Mouse (Mus musculus) skeletal muscle tissue, adult 2 months (tissue): Measurements from ENCODE around the gene Chaf1b.

Experiments used
- DNase-seq: peaks from one replicate; pipeline ENCODE4 v3.0.0-alpha.2; 2012; ENCODE audit warnings: low read depth, low spot score

Gene Chaf1b

DNA sequence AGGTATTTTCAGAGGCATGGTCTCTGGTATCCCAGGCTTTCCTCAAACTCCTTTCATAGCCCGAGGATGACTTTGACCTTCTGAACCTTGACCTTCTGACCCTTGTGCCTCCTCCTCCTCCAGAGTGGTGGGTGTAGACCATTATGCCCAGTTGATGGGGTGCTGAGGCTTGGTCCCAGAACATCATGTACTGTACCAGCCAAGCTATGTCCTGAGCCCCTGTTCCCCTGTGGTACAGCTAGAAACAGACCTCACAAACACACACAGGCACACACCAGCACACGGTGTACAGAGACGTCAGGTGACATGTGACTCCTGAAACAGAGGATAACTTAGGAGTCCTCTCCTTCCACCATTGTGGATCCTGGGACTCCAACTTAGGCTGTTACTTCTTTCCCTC lies 29.1 kb downstream of the Chaf1b start:
- no peak for DNase-seq

DNA sequence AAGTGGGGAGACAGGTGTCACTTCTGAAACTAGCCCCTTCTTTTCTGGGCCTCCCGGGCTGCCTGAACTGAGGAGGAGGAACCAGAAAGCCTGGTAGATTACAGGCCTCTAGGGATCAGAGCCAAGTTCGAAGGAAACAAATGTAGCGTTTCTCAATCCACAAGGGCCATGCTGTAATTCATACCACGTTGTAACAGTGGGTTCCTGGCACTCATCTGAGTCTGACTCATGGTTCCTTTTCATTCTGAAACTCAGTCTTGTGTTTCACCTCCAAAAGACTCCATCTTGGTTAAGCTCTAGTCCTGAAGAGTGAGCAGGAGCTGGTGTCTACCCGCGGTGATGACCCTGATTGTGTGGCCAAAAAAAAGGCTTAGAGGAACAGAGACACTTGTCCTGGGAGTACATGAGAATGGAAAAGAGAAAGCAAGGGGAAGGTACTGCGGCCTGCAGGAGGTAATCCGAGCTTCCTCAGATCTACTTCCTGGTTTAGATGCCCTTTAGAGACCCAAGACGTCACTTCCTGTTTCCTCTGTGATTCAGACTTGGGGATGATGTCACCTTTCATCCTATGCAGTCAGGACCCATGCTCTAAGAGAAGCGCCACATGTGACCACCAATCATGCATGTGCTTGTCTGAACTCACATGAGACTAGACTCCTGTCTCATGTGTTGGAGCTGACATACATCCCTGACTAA lies 30.3 kb downstream of the Chaf1b start:
- peak; percentile 44 for DNase-seq

DNA sequence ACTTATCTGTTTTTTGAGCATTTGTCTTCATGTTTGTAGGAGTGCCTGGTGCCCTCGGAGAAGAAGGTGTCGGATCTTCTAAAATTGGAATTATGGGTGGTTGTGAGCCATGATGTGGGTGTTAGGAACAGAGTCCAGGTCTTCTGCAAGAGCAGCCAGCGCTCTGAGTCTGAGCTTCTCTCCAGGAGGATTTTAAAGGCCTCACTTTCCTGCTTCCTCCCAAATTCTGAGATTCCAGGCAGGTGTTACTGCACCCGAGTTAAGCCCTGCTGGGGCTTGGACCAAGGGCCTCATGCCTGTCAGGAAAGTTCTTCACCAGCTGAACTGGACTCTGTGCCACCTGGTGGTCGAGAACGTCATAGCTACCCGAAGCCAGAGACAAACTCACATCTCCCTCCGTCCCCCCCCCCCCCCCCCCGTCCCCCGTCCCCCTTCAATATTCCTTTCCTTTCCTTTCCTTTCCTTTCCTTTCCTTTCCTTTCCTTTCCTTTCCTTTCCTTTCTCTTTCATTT lies 31.7 kb downstream of the Chaf1b start:
- no peak for DNase-seq

DNA sequence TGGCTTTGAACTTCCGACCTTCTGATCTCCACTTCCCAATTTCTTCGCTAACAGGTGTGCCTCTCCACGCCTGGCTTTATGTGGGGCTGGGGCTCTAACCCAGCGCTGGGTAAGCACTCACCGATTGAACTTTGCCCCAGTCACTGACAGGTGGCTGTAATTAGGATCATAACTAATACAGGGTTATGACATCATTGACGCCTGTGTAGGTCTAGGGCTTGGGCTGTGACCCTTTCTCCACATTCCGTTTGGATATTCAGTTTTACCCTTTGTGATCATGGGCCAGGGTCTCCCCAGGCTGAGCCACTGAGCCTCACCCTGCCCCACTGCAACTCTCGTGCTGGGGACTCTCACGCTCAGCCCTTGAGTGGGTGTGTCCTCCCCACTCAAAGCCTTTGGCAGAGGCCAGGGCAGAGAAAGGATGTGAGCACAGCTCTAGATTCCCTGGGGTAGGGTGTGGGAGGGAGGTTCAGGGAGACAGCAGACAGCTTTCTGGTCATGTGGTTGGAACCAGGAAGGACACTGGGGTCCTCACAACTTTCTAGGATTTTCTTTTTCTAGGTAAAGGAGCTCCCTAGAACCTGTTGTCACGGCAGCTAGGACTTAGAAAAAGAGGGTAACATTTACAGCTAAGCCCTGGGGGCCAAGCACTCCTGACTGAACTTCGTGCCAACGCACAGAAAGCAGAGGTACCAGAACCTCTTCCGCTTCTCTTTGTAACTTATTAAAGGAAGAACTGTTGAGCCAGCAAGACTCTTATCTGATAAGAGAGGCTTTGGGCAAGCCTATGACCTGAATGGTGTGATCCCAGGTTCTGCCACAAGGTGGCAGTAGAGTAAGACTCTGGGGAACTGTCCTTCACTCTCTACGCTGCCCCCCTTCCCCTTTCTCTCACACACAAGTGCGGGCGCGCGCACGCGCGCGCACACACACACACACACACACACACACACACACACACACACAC lies 34.3 kb downstream of the Chaf1b start:
- DNase-seq: peak; percentile 68

DNA sequence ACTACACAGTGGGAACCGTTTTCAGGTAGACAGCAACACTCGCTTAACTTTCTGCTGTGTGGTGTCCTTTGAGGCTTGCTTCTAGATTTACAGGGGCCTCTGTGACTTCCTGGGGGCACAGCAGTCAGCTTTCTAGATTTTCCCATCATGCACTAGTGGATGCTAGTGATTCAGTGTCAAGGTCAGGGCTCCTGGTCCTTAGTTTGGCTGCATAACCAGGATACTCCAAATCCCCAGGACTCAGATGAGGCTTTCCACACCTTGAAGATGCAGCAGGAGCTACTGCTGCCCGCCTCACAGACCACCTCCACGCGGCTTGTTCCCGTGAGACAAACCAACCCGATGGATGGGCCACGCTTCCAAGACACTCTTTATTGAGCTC lies 35.0 kb downstream of the Chaf1b start:
- DNase-seq: no peak

DNA sequence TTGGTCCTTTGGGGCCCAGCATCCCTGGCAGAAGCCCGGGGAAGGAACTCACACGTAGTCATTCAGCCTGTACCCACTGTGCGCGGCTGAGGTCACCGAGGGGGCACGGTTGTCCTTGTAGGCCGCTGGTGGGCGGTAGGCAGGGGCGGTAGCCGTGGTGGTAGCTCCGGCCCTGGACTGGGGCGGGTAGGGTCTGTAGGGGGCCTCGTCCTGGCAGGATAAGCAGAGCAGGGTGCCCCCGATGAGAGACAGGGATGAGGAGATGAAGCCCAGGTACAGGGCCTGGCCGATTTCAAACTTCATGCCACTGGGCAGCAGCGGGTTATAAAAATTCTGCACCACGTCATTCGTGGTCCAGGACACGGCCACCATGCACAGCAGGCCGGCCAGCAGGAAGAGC lies 35.5 kb downstream of the Chaf1b start:
- no peak for DNase-seq

DNA sequence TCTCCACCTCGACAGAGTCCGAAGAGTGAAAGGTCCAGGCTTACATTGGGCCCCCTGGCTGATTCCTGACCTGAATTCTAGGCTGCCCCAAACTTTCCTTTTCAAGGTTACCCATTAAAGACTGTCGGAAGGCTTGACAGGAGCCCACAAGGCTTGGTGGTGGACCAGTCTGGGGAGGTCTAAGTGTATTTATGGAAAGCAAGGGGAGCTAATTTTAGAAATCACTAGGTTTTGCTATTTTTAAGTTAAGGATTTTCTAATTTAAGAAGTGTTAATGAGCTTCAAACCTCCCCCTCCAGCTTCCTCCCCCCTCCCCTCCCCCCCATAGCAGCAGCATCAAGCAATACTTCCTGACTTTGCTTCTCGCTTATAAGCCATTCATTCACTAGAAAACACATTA lies 37.0 kb downstream of the Chaf1b start:
- no peak for DNase-seq

DNA sequence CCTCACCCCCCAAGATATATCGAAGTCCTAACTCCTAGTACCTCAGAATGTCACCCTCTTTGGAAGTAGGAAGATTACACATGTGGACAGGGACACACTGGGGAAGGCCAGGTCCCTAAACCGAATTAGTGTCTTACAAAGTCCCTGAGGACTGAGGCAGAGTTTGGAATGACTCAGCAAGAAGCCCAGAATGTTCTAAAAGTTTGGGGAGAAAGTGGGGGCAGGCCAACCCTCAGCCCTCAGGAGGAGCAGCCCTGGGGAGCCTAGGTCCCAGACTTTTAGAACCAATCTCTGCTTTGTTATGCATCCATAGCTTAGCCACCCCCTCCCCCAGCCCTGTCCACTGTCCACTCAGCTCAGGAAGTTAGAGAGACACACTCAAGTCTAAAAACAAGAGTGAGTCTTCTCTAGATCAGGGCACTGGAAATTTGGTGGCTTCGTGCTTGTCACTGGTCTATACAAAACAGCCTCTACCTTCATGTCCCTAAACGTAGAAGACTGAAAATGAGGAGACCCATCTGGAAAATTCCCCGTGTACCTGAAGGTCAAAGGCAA lies 39.2 kb downstream of the Chaf1b start:
- DNase-seq: no peak

DNA sequence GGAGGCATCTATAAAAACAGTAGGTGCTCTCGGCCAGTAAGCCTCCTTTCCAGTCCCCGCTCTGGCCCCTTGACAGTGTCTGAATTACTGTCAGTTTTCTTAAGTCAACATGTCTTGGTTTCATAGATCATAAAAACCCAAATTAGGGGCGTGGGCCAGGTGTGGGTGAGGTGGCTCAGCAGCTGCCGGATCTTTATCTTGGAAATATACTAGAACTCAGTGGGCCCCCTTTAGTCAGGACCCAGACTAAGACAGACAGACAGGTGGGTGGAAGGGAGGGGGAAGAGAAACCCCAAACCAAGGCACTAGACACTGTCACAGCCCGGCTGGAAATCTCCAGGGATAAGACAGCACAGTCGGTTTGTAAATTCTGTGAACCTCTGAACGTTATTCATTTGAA lies 40.1 kb downstream of the Chaf1b start:
- no peak for DNase-seq

DNA sequence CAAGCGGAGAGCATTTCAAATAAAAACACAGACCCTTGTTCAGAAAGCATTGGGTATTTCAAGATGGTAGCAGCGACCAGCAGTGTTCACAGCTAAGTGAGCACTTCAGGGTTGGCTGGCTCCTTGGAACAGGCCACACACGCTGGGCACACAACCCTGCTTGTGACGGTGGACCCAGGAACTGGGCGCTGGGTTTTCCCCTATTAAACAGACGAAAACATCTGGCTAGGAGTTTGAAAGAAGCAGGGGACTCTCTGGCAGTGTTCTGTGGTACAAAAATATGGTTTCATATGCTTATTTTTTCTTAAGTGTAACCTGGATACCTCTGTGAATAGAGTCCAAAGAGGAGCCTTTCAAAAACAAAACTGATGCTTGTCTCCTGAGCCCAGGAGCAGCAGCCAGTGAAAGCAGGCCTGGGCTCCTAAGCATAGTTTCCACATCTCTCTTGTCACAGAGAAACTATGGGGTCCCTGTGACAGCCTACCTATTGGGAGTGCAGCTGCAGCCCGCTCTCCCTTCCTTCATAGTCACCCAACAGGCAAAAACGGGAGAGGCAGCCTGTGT lies 42.1 kb downstream of the Chaf1b start:
- no peak for DNase-seq

DNA sequence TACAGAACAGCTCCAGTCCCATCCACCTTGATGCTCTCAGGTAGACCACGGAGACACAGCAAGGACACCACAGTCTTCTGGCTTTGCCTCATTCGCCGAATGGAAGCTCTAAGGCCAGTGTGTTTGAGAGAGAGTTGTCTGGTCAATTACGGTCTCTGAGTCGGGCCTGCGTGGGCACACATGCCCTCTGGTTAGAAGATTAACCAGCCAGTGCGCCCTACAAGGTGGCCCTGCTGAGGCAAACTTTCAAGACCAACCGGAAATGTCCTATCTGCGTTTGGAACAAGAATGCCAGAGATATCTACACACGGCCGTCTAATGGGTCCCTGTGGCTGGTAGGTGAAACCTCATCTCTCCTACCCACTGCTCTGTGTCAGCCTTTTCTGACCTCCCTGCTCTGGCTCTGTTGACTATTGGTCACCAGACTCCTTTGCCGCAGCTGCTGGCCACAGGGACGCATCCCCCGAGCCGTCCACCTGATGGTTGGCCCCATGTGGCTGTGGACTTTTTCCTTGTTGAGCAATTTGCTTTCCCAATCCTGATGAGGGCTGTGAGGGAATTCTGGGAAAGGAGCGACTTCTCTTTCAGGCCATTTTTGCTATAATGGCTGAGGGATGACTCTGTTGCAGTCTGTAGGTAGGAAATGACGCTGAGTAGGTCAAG lies 45.8 kb downstream of the Chaf1b start:
- DNase-seq: no peak

DNA sequence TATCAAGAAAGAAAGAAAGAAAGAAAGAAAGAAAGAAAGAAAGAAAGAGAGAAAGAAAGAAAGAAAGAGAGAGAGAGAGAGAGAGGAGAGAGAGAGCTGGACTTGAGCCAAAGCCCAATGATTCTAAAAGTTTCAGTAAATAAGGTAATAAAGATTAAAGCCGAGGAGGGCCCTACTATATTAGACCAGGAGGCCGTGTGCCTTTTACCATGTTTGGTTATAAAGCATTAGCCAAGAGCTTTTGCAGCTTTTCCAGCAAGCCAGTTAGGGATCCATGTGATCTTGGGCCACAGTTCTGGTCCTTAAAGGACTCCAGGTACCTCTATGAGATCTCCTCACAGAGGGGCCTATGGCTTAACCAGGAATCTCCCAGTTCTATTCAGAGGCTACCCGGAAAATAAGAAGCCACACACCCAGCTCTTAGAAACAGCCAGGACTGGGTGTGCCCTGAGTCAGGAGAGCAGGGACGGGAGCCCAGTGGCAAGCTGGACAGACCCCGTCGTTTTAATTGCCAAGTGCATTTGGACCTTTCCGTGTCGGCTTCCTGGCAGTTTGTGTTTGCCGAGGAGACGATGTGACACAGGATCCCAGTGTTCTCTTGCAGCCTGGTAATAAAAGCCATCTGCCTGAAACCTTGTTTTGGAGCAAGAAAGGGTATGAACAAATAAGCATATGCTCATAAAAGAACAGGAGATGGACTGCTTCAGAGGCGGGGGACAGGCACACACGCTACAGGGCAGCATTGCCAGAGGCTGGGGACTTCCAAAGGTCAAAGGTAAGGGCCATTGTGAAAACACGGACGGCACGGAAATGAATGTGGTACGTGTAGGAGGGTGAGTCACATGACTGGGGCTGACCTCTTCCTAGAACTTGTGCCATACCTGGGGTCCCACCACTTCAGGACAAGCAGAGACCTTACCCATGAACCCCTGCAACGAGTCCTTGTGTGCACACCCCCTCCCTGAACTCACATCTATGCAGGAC lies 48.8 kb downstream of the Chaf1b start:
- DNase-seq: peak; percentile 72

DNA sequence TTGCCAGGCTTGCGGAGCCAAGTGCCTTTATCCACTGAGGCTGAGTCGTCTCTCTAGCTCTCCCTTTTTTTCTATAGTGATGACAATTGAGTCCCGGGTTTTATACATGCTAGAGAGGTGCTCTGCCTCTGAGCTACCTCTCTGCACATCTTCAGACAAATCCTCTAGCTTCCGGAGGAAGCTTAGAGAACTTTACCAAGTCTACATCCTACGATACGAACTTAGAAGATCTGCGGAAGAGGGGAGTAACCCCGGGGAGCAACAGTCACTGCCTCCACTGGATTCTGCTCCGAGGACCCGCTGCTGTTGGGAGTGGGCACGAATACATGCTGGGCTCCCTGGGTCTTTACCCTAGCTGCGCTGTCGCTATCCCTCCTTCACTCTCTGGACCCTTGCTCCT lies 50.9 kb downstream of the Chaf1b start:
- DNase-seq: no peak

DNA sequence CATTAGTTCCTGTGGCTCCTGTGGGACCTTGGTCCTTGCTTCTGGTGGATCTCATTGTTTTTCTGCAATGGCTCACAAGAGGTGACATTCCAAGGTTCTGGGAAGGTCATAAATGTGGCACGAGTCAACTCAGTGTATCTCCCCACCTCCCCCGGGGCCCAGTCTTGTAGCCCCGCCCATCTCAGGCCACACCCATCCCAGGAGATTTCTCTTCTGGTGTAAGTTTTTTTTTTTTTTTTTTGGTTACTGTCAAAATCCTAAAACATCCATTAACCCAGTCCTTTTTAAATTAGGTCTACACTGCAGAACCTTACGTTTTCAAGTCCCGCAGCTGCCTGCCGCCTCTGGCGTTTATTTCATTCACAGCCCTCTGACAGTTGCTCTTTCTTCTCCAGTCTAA lies 51.3 kb downstream of the Chaf1b start:
- DNase-seq: no peak

DNA sequence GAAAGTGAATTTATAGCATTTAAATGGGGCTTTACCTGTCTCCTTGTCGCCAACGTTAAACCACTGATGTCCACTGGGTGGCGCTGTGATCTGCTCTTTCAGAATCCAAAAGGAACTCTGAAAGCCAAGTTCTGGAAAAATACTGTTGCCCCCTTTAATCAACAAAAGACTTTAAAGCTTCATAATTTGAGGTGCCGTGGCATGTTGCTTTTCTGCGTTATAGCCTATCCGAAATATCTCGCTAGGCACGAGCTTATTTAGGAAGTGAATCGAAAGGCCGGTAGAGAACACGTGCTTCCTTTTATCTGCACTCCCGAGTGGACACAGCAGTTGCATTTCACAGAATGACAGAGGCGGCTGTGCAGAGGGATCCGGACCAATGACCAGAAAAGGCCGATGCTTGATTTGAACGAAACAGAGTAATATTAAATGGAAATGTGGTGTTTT lies 54.7 kb downstream of the Chaf1b start:
- no peak for DNase-seq

DNA sequence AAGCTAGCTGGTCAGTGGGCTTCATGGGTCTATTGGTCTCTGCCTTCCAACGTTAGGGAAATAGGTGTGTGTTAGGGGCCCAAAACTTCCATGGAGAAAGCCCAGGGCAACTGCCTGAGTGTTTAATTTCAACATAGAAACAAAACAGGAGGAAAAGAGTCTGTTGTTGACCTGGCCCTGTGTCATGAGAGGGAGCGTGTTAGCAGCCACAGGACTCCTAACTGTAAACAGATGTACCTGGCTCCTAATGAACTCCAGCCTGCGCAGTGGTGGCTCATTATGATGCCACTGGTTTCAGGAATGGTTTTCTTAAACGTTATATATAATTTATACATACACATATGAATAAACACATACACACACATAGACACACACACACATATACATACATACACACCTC lies 56.3 kb downstream of the Chaf1b start:
- DNase-seq: no peak

DNA sequence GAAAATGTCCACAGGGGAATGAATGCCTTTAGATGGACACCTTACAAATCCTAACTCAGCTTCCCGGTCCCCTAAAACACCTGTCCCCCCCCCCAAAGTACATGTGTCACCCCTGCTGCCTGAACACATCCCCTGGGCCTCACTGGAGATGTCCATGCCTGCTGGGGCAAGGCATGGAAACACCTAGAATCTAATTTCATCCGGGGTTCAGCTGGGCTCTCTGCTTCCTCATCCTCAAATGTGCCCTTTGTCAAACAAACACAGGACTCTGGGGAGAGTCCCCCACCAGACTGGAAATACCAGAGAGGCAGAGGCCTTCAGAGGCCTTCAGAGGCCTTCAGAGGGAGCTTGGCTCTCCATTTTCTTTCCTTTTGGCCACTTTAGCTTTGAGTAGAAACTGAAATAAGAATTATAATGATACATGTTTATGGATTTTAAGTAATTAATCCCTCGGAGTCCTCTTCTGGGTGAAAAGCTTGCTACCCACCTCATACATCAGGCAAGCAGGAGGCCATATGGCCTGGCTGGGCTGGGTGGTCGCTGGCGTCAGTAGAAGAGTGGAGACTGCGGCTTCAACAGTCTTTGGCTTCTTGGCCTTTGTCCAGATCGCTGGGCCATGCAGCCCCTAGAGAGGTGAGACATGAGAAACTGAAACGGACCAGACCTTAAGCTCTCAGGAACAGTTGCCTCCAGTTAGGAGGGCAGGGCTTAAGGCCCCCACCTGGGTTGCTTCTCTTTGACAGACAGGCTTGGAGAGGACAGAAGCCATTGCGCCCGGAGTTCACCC lies 58.3 kb downstream of the Chaf1b start:
- no peak for DNase-seq

DNA sequence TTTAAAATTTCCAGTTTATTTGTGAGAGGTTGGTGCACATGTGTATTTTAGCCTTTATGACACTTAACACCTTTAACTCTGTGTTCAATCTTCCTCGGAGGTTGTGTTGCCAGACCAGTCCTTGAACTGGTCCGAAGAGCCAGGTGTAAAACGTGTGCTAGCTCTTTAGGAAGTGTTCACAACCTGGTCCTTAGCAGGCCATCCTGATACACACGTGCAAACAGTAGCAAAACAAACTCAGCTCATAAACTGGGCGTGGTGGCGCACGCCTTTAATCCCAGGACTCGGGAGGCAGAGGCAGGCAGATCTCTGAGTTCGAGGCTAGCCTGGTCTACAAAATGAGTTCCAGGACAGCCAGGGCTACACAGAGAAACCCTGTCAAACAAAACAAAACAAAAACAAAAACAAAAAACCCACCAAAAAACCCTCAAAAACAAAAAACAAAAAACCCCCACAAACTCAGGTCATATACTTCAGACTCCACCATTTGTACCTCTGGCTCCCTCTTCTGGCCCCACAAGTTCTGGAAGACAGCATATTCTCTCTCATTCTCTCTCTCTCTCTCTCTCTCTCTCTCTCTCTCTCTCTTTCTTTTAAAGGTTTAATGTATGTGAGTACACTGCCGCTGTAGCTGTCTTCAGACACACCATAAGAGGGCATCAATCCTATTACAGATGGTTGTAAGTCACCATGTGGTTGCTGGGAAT lies 59.2 kb downstream of the Chaf1b start:
- no peak for DNase-seq

DNA sequence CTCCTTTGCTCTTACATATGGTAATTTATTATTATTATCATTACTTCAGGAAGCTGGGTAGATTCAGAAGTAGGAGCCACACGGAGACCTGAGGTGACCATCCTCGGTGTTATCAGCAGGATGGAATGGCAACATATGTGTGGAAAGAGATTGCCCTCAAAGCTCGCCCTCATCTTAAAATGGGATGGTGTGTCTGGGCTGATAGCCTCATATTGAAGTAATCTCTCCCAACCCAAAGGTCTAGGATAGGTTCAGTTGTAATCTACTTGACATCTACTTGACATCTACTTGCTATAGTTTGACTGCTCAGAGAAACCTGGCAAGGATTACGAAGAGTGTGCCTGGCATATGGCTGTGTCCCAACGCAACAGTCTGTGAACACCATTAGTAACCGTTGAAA lies 60.6 kb downstream of the Chaf1b start:
- no peak for DNase-seq
